Mouse (Mus musculus) cerebellum, postnatal 36 days (tissue): ENCODE measurements at regions not wholly inside any gene's neighbourhood (a gene's known extent, or its start where the extent isn't known, plus 50 kb on each side); places are given as distances from the start of the nearest gene placed in this dataset.
"Not testable (repeated sequence)": the region's sequence is repeated elsewhere in the genome, so short reads cannot be mapped to it uniquely, and the experiment has no call there.

Source experiments
- DNase-seq, 2 experiments: peaks; one replicate each; pipeline ENCODE4 v3.0.0; 2021 to 2022; ENCODE audit warnings: mixed read lengths in 2 of 2

DNA sequence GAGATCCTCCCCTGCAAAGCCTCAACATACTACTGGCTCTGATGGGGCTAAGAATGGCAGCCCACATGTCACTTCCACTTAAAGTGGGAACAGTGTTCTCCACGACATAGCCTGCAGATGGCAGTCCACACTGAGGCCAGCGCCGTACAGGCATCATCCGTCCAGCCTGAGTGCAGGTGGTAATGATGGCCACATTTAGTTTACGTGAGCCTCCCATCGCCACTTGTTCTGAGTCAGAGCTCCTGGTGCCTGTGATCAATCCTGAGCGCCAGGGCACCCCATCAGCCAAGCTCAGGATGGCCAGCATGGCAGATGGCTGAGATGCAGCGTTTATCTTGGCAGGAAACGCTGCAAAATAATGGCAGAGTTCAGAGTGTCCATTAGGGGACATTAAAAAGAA is 159.6 kb downstream of the Adgrd1 start:
- peak; percentile 75 to 77 for DNase-seq

DNA sequence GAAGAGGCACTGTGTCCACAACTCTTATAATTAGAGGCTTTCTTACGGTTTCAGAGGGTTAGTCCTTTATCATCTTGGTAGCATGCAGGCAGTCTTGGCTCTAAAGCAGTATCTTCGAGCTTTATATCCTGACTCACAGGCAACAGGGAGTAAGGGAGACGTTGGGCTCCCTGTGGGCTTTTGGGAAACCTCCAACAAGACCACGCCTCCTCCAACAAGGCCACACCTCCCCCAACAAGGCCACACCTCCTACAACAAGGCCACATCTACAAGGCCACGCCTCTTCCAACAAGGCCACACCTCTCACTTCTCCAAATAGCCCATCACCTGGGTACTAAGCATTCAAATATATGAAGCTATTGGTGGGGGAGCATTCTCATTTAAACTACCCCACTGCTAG is 160.7 kb downstream of the Adgrd1 start:
- no peak for DNase-seq

DNA sequence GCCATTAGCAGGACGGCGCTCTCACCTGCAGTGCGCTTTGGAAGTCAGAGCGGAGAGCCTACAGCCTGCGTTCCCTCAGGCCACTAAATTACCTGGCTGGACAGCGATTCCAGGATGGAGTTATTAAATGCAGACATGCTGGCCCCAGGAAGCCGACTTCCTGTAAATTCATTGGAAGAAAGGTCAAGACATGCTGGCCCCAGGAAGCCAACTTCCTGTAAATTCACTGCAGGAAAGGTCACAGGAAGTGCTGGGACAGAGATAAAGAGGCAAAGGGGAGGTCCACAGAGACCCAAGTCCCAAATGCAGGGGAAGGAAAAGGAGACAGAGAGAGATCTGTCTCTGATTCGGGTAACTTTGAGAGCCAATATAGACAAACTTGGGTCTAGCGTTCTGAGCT is 164.1 kb downstream of the Adgrd1 start:
- DNase-seq, result no peak

DNA sequence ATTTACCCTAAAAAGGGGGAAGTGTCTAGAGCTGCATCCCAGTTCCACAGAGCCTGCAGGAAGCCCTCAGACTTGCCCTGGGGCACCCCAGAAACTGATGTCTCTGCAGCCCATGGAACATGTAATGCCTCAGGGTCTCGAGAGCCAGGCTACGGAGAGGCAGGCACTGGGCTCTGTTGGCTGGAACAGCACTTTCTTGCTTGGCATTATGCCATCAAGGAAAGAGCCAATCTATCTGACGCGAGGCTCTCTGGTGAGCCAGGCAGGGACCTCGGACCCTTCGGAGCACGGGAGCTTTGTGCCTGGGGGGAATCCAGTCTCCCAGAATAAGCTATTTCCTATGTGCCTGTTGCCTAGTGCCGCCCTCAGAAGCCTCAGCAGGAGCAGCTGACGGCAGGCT is 166.6 kb downstream of the Adgrd1 start:
- no peak for DNase-seq

DNA sequence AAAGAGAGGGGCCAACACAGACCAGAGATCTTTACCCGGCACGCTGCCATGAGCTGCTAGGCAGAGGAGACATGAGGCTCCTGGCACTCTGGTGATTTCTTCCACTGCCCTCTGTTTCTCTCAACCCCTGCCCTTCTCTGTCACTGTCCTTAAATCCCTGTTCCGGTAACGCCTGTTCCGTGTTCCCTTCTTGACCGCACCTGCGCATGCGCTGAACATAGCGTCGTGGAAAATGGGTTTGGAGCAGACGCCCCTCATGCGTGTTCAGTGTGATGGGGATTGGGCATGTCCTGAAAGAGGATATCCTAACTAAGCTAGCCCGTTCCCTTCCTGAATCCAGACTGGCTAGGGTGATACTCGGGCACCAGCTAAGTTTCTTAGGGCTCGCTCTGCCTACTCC is 167.8 kb downstream of the Adgrd1 start:
- no peak for DNase-seq

DNA sequence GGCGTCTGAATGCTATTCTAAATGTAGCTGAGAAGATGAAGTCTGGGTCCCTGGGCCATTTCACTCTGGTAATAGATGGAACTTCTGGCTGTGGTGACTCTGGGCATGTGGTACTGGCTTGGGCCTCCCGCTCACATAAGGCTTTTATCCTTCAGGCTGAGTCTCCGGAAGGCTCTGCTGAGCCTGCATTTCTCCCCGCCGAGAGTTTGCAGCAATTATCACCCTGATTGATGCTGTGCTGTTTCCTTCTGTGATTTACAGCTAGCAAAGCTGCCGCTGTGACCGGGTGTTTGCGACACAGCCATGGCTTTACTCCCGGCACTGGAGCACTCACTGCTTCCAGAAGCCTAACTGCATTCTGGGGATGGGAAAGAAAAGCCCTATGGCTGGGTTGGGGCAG is 171.9 kb downstream of the Adgrd1 start:
- DNase-seq, result no peak

DNA sequence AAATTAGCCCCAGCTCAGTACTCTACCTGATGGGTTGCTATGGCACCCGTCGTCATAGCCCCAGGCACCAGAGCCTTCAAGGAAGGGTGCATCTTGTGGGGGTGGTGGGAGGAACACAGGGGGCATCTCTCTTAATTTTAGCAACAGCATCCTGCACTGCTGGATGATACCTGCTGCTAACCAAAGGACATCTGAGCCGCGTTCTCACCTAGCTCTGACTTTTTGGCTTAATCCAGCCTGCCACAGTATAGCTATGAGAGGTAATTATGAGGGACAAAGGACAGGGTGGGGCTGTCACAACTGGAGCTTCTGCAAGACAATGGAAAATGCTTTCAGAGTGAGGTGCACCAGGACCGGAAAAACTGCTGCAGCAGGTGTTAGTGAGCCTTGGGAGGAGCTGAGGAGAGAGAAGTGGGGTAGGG is 173.5 kb downstream of the Adgrd1 start:
- DNase-seq, result no peak

DNA sequence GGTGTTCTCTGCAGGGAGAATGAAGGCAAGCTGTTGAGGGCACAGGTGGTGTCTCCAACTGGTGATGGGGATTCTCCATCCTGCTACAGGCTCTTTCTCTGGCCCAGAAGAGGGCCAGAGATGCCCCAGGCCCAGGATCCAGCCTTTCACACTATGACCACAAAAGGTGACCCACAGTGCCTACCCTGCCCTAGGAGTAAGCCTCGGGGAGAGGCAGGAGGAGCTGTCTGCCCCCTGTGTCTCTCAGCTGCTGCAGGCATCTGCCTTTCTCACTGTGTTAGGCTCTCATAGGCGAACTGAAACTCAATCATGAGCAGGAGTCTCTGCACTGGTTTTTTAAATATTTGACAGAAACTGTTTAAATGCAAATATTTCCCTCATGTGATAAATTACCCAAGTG is 184.9 kb downstream of the Adgrd1 start:
- no peak for DNase-seq

DNA sequence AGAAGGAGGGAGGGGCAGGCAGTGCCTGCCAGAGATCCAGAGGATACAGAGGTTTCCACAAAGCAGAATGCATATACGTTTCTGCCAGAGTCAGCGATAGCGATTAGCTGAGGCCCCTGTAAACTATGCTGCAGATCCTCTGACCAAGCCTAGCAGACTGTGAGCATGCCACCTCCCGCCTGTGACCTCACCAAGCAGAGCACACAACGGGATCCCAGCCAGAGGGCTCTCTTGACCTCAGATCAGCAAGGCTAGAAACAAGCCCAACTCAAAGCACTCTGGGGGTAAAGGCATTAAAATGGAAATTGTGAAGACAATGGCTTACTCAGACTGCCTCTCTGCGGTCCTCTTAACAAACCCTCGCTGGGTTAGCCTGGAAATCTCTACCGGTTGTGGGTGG is 185.6 kb downstream of the Adgrd1 start:
- DNase-seq, result no peak

DNA sequence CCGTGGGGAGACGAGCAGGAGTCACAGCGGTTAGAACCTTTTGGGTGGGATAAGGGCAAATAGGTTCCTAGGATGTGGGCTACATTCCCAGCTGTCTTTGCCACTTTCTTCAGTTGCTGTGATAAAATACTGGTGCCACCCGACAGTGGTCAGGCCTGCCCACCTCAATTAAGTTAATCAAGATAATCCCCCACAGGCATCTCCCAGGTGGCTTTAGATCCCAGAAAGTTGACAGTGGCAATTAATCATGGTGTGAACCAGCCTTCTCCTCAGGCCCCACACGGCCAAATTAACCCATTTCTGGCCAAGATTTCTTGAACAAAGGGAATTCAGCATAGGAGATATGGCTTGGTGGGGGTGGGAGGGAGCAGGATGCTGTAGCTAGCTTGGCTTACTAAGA is 186.3 kb downstream of the Adgrd1 start:
- no peak for DNase-seq

DNA sequence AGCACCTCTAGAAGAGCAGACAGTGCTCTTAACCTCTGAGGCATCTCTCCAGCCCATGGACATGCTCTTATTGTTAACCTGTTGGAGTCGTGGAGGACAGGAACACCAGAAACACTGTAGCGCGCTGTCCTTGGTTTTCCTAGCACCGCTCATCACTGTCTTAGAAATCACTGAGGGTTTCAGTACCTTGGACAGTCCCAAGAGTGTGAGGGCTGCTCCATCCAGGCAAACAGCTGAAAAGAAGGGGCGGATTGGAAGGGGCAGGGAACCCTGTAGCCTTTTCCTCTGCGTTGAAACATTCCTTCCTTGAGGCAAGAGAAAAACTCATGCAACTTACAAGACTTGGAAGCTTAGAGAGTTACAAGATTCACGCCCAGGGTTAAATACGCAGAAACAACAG is 190.9 kb downstream of the Adgrd1 start:
- DNase-seq, result no peak

DNA sequence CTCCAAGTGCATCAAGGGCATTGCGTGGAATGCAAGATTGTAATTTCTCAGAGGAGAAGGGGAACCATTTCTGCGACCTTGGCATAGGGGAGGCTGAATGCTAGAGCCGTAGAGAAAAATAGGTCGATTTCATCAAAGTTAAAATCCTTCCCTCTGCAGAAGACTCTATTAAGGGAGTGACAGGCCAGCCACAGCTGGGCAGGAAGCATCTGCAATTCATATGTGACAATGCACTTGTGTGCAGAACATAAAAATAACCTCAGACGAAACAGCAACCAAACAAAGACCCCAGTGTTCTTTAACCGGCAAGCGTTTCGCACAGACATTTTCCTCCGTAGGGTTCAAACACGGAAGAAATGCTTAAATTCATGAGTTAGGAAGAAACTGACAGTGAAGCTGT is 196.3 kb downstream of the Adgrd1 start:
- not testable (repeated sequence) for DNase-seq

DNA sequence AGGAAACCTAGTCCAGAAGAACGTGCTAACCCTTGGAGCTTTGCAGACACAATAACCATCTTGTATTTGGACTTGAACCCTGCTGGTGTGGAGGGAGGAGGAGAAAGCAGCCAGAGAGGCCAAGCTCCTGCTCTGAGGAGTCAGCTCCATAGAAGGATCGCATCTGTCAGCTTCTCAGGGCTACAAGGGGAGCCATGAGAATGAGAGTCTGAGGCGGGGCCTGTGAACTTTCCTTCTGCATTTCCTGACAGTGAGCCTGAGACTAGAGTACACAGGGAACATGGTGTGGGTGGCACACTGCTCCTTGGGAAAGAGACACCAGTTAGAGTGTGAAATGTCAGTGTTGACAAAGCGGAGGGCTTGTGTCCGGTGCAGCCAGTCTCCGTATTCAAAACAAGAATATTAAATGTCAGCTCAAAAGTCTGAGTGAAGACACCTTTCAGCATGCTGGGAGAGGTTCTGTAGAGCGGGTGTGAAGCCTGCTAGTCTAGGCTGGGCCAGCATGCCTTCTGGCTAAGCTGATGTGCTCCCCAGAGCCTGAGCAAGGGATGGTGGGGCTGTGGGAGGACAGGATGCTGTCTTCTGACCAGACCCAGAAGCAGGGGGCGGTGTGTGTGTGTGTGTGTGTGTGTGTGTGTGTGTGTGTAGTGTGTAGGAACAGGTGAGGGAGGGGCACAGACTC is 198.5 kb downstream of the Adgrd1 start:
- not testable (repeated sequence) for DNase-seq

DNA sequence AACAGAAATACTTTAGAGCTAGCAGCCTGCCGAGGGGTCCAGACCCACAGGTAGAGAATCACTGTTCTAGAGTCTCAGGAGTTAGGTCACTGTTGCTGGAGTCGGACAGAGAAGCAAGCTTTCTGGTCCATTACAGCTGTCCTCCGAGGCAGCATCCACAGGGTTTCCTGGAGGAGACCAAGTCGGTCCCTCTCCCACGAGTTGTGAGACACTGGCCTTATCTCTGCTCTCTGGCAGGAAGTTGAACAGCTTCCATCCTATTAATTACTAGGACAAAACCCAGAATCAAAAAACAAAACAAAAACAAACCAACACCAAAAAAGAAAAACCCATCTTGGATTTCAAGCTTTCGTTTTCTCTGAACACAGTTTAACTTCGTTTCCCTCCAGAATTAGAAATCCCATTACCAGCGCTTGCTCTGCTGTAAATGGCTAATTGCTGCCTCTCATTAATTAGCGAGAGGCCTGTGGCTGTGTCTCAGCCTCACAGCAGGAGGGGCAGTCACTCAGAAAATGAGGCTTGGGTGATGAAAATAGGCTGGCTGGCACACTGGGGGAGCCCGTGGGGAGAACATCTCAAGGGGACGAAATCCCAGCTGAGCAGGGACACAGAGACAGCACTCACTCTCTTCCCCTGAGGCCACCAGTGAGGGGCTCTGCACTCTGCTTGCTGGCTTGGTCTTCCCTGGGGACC is 201.3 kb downstream of the Adgrd1 start:
- no peak for DNase-seq

DNA sequence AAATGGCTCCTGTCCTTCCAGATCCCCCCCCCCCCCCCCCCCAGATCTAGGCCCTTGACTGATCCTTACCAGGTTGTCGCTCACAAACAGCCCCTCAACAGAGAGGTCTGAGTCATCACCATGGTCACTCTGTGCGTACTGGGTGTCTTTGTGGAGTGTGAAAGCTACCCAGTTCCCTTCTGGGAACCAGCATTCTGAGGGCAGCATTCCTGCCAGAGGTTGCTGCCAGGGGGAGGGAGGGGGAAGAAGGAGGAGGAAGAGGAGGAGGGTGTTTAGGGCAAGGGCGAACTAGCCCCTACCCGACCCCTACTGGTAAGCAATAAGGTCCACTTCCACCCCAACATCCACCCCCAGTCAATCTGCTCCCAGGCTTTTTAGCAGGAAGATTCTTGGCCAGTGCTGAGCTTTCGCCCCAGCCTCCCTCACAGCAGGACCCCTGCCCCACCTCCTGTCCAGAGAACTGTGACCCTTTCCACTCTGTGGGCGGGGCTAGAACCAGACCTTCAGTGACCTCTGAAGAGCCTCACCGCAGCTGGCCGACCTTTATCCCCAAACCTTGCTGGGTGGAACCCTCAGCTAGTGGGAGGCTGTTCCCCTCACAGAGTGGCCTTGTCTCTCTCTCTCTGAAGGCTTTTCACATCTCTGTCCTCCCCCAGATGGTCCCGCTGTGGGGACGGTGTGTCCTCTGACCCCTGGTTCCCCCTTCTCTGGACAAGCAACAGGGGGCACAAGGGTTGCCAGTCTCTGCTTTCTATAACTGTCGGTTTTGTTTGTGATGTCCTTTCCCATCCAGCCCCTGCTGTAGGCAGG is 202.2 kb upstream of the Sfswap start:
- no peak for DNase-seq

DNA sequence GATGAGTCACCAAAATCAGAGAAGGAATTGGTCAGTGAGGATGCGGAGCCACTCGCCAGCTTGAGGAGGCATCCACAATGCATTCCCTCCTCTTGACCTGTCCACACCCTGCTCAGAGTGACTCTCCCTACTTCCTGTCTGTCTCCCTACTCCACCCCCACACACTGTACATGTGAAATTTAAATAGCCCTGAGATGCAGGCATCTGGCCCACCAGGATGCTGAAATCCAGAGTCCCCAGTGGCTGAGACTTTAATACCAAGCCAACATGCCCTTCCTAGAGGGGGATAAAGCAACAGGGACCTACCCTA is 201.6 kb upstream of the Sfswap start:
- DNase-seq, result no peak

DNA sequence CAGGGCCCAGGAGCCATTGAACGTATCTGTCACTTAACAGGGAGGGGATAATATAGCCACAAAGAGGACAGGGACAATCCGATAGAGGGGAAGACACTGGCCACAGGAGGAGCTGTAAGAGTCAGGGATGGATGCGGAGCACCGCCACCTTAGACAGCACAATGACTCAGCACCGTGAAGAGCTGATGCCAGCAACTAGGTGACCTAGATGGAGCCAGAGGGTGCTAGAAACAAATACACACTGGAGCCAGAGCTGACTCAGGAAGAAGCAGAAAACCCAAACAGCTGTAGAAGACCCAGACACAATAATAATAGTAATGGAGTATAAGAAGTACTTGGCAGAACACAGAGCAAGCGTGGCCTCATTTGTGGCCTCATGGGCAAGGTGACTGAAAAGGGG is 200.6 kb upstream of the Sfswap start:
- no peak for DNase-seq

DNA sequence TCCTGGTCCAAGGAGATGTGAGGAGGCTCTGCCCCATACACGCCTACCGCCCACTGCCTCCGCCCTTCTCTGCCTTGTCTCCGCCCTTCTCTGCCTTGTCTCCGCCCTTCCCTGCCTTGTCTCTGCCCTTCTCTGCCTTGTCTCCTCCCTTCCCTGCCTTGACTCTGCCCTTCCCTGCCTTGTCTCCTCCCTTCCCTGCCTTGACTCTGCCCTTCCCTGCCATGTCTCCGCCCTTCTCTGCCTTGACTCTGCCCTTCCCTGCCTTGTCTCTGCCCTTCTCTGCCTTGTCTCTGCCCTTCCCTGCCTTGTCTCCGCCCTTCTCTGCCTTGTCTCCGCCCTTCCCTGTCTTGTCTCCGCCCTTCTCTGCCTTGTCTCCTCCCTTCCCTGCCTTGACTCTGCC is 185.4 kb upstream of the Sfswap start:
- no peak for DNase-seq

DNA sequence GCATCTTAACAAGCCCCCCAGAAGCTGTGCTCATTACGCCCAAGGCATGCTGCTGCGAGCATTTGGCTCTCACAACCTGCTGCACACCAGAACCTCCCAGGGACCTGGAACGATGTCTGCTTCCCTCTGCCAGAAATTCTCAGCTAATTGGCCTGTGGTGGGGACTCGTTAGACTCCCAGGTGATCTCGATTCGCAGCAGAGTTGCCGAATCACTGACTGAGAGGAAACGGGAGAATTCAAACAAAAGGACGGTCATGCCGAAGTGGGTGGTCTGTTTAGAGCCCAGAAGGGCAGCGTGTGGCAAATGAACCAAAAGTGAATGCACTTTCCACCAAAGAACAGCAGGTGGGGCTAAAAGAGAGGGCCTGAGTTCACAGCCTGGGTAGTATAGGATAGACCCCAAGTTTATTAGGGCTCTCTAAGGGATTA is 169.9 kb upstream of the Sfswap start:
- peak; percentile 53 to 55 for DNase-seq

DNA sequence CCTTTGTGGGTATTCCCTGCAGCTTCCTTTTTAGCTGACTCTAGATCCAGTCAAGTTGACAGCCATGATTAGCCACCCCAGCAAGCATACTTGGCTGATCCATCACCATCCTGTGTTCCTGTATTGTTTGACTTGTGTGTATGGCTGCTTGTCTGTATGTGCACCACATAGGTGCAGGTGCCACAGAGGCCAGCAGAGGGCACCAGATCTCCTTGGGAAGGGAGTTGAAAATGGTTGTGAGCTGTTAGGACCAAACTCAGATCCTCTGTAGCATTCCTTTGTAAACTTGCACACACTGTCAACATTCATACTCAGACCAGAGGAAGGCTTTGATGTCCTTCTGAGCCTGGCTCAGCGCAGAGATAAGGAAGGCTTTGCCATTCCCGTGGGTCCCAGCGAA is 169.0 kb upstream of the Sfswap start:
- no peak for DNase-seq

DNA sequence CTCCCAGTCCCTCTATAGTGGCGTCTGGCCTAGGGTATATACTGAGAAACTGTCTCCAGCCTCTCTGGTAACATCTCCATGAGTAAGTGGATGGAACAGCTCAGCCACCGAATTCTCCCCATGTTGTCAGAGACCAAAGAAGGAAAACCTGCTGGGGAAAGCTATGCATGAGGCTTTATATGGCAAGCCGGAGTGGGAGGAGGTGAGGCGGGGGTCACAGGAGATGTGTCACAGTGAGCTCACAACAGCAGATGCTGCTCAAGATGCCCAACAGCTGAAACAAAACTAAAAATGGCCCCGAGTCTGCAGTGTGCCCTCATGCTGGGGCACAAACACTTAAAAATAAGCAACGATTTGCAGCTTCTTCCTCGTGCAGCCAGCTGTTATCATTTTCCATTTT is 162.5 kb upstream of the Sfswap start:
- DNase-seq, result no peak

DNA sequence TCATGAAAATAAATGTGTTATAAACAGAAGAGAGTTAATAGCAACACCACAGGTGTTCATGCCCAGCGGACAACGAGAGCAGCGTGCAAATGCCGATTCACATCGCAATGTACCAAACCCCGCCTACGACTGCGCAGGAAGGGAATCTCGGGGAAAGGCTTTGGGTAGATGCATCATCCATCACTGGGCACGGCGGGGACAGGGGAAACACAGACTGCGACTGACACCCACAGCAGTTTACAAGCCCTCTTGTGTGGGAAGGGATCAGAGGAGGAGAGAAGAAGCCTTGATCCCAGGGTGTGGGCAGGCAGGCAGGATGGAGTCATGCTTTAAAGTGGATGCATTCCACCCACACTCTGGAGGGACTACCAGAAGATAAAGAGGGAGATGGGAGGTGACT is 157.0 kb upstream of the Sfswap start:
- no peak for DNase-seq

DNA sequence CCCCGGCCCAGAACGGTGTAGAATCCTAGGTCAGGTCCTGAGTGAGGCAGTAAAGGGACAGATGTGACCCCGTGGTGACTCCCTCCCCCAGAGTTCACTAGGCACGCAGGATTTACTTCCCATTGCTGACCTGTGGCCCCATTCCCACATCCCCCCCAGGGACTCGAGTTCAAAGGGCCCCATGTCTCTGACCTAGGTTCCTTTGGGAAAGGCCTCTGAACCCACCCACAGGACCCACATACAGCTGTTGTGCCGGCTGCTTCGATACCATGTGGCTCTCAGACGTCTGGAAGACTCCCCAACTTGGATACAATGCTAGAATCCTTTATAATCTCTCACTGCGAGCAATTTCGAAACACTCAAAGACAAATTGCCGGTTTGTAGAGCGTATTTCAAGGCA is 151.0 kb upstream of the Sfswap start:
- DNase-seq, result no peak

DNA sequence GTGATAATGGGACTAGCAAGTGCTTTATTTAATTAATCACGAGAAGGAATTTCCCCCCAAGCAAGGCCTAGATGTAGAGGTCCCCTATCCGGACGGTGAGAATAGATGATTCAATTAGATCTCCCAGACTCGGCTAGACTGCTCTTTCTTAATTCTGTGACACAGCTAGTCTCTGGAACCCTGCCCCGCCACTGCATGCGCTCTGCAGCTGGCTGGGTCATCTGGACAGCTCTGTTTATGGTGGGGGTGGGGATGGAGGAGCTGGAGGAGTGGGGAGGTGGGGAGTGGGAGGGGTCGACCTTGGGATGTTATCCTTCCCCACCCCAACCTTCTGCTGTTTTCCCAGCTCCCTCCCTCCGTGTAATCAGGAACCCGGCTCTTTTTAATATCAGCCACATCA is 147.5 kb upstream of the Sfswap start:
- DNase-seq, result no peak
